Mouse (Mus musculus) MEL (cell line): ENCODE data around the gene Dcun1d2. TPM values are rescaled to one million over a fixed set of nuclear protein-coding genes. Genes with fewer than 3 reads are reported as not detected.

Experiments
- DNase-seq: peaks from one replicate; pipeline ENCODE4 v3.0.0; 2011; ENCODE audit warnings: low read depth, low spot score
- H3K27ac ChIP-seq: 2 replicates; pipeline ENCODE4 v1.5.1; 2012; ENCODE audit warnings: low read depth, mild to moderate bottlenecking, control low read depth, low read length, moderate library complexity; ENCODE audit not compliant: control insufficient read depth
- H3K27me3 ChIP-seq, 2 experiments: fragments of 150-350 bp in 1 of 2; sonication (generic) in 1 of 2; 2 replicates each; pipeline ENCODE4 v1.6.1; 2012; ENCODE audit warnings: low read length in 2 of 2, mild to moderate bottlenecking in 2 of 2, improper control_type of control experiment in 1 of 2, moderate library complexity in 1 of 2; ENCODE audit not compliant: insufficient read depth in 2 of 2, control insufficient read depth in 1 of 2
- H3K36me3 ChIP-seq, 2 experiments: 2 replicates each; pipeline ENCODE4 v1.6.1; 2012 to 2014; ENCODE audit warnings: low read length in 2 of 2, improper control_type of control experiment in 1 of 2, inconsistent platforms in 1 of 2, mild to moderate bottlenecking in 1 of 2; ENCODE audit not compliant: insufficient read depth in 2 of 2, control insufficient read depth in 1 of 2
- H3K4me1 ChIP-seq, 2 experiments: fragments of 150-350 bp in 1 of 2; sonication (generic) in 1 of 2; 2 replicates each; pipeline ENCODE4 v1.6.1; 2012; ENCODE audit warnings: low read length in 2 of 2, improper control_type of control experiment in 1 of 2, mild to moderate bottlenecking in 1 of 2; ENCODE audit not compliant: insufficient read depth in 2 of 2, control insufficient read depth in 1 of 2
- H3K4me3 ChIP-seq, 2 experiments: fragments of 150-350 bp in 1 of 2; sonication (generic) in 1 of 2; 2 replicates each; pipeline ENCODE4 v1.5.1; 2012; ENCODE audit warnings: low read depth in 2 of 2, low read length in 2 of 2, mild to moderate bottlenecking in 2 of 2, moderate library complexity in 2 of 2, control low read depth in 1 of 2, improper control_type of control experiment in 1 of 2; ENCODE audit not compliant: control insufficient read depth in 1 of 2, insufficient read depth in 1 of 2
- H3K79me2 ChIP-seq: 2 replicates; pipeline ENCODE4 v1.6.1; 2012; ENCODE audit warnings: mild to moderate bottlenecking, low read length, moderate library complexity; ENCODE audit not compliant: control insufficient read depth, poor library complexity, insufficient read depth
- H3K9ac ChIP-seq: 2 replicates; pipeline ENCODE4 v1.6.1; 2012; ENCODE audit warnings: low read depth, mild to moderate bottlenecking, control low read depth, low read length, moderate library complexity; ENCODE audit not compliant: control insufficient read depth, poor library complexity, severe bottlenecking
- H3K9me3 ChIP-seq: fragments of 150-350 bp; sonication (generic); replicated peaks from 2 replicates; pipeline ENCODE4 v1.6.1; 2012; ENCODE audit warnings: mild to moderate bottlenecking, low read length, improper control_type of control experiment, moderate library complexity; ENCODE audit not compliant: insufficient read depth
- E2F4 ChIP-seq: IDR thresholded peaks from 2 replicates; pipeline ENCODE4 v1.6.1; 2011; ENCODE audit warnings: low read depth, low read length, improper control_type of control experiment, borderline replicate concordance
- EP300 ChIP-seq, 2 experiments: IDR thresholded peaks; 2 replicates each; pipeline ENCODE4 v1.6.1; 2011; ENCODE audit warnings: improper control_type of control experiment in 2 of 2, low read length in 2 of 2, low read depth in 1 of 2, mild to moderate bottlenecking in 1 of 2
- ETS1 ChIP-seq: IDR thresholded peaks from 2 replicates; pipeline ENCODE4 v1.6.1; 2012; ENCODE audit warnings: low read depth, mild to moderate bottlenecking, inconsistent platforms, low read length, improper control_type of control experiment, moderate library complexity
- GABPA ChIP-seq: IDR thresholded peaks from 2 replicates; pipeline ENCODE4 v1.6.1; 2012; ENCODE audit warnings: low read depth, mild to moderate bottlenecking, inconsistent platforms, low read length, improper control_type of control experiment, moderate library complexity
- GATA1 ChIP-seq: IDR thresholded peaks from 2 replicates; pipeline ENCODE4 v1.6.1; 2011; ENCODE audit warnings: low read depth, low read length, improper control_type of control experiment
- HCFC1 ChIP-seq: IDR thresholded peaks from 2 replicates; pipeline ENCODE4 v1.6.1; 2012; ENCODE audit warnings: low read depth, mild to moderate bottlenecking, inconsistent platforms, low read length, improper control_type of control experiment, moderate library complexity
- KAT2A ChIP-seq: conservative IDR thresholded peaks from 2 replicates; pipeline ENCODE4 v1.6.1; 2012; ENCODE audit warnings: low read depth, low read length, improper control_type of control experiment, inconsistent platforms
- MAX ChIP-seq: IDR thresholded peaks from 2 replicates; pipeline ENCODE4 v1.6.1; 2011; ENCODE audit warnings: low read length, improper control_type of control experiment
- MAZ ChIP-seq: IDR thresholded peaks from 2 replicates; pipeline ENCODE4 v1.6.1; 2012; ENCODE audit warnings: low read depth, mild to moderate bottlenecking, inconsistent platforms, low read length, improper control_type of control experiment
- NELFE ChIP-seq: IDR thresholded peaks from 2 replicates; pipeline ENCODE4 v1.6.1; 2011; ENCODE audit warnings: low read depth, low read length, improper control_type of control experiment
- NRF1 ChIP-seq: IDR thresholded peaks from 2 replicates; pipeline ENCODE4 v1.6.1; 2014; ENCODE audit warnings: low read depth, mild to moderate bottlenecking, inconsistent platforms, low read length, improper control_type of control experiment, moderate library complexity; ENCODE audit not compliant: poor library complexity, insufficient read depth, severe bottlenecking
- POLR2AphosphoS5 ChIP-seq: IDR thresholded peaks from 2 replicates; pipeline ENCODE4 v1.6.1; 2012; ENCODE audit warnings: low read depth, borderline replicate concordance, mild to moderate bottlenecking, inconsistent platforms, low read length, moderate library complexity, mixed read lengths
- RAD21 ChIP-seq: IDR thresholded peaks from 2 replicates; pipeline ENCODE4 v1.6.1; 2011; ENCODE audit warnings: mild to moderate bottlenecking, low read depth, low read length, improper control_type of control experiment
- SIN3A ChIP-seq: IDR thresholded peaks from 2 replicates; pipeline ENCODE4 v1.6.1; 2012; ENCODE audit warnings: low read length, improper control_type of control experiment, inconsistent platforms
- TAL1 ChIP-seq: IDR thresholded peaks from 2 replicates; pipeline ENCODE4 v1.6.1; 2012; ENCODE audit warnings: mild to moderate bottlenecking, inconsistent platforms, low read length, moderate library complexity, mixed read lengths
- USF1 ChIP-seq: IDR thresholded peaks from 2 replicates; pipeline ENCODE4 v1.6.1; 2014; ENCODE audit warnings: low read depth, mild to moderate bottlenecking, inconsistent platforms, low read length, improper control_type of control experiment, moderate library complexity
- ZKSCAN1 ChIP-seq: IDR thresholded peaks from 2 replicates; pipeline ENCODE4 v1.6.1; 2012; ENCODE audit warnings: low read depth, mild to moderate bottlenecking, inconsistent platforms, low read length, improper control_type of control experiment, moderate library complexity
- ZNF384 ChIP-seq: IDR thresholded peaks from 2 replicates; pipeline ENCODE4 v1.6.1; 2012; ENCODE audit warnings: low read depth, mild to moderate bottlenecking, inconsistent platforms, low read length, improper control_type of control experiment
- polyA plus RNA-seq, 2 experiments: library from polyadenylated mRNA; stranded (reverse) in 1 of 2; unstranded in 1 of 2; fragments of >175 nt in 1 of 2; fragments of >200 nt in 1 of 2; gene quantifications; 2 replicates each; pipeline versions ENCODE4 v1.2.1 to v1.2.4; 2012; ENCODE audit warnings: low replicate concordance in 2 of 2, low read depth in 1 of 2; ENCODE audit not compliant: insufficient read length in 2 of 2, insufficient read depth in 1 of 2, missing spikeins in 1 of 2
- total RNA-seq: library from RNA; depleted of rRNA; stranded (reverse); fragments of 300-350 nt; gene quantifications from 2 replicates; pipeline ENCODE4 v1.2.3, GENCODE M21; 2012

Dcun1d2 gene
- total and polyA plus RNA-seq, 3 experiments: 19.1 to 19.9 TPM; not detected in 1

DNA sequence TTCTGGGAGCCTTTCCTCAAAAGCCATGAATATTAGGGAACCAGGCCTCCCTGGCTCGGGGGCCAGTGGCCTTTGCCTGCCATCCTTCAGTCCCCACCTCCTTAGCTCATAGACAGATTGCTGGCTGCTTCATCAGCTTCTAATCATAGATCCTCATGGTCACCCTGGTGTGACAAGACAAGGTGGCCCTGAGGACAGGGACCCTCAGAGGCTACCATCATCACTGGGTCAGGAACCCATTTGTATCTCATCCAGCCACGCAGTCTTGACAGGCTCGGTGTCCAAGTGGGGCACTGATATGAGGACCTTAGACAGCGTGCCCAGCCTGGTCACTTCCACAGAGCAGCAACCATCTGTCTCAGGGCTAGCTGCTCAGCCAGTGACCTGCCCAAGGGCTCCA lies 57.5 kb downstream of the Dcun1d2 start:
- DNase-seq: no peak
- Histone ChIP-seq H3K9me3 (no peaks in the 10 kb centered on the region), H3K36me3 (no peaks in the 10 kb centered on the region), H3K4me1 (no peaks in the 10 kb centered on the region), H3K27me3 (peaks cover 18 to 28% of the 10 kb centered on the region in 2 experiments), H3K27ac (no peak overlapping the region), H3K79me2 (no peaks in the 10 kb centered on the region), H3K9ac (no peak overlapping the region), H3K4me3 (no peak overlapping the region)
- TF ChIP-seq GATA1: no peak
- TF ChIP-seq GABPA: no peak
- TF ChIP-seq NRF1: no peak

DNA sequence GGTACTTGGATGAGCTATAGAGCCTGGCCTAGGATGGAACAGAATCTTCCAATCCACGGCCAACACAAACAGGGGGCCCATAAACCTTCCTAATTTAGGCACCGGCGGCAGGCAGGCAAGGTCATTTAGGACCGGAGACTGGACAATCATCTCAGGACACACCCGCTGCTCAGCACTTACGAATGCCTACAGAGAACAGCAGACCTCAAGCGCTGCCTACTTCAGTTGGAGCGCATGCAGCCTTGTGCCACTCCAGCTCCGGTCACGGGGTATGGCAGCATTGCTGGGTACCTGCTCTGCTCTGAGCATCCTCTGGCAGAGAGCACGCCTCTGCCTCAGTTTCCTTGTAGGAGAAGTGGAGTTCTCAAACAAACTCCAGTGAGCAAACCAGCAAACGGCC lies 58.1 kb downstream of the Dcun1d2 start:
- no peaks in the 10 kb centered on the region for H3K9me3 ChIP-seq
- TF ChIP-seq TAL1 (no peak), MAZ (no peak), E2F4 (no peak), POLR2AphosphoS5 (no peak), HCFC1 (no peak), MAX (no peak), EP300 (IDR thresholded peaks at IDR 0.05; ENCODE audit: low read depth in 1 of 2, low read length in 2 of 2) (no peak), RAD21 (no peak), USF1 (no peak), ZNF384 (no peak), ZKSCAN1 (no peak), ETS1 (no peak), KAT2A (no peak), SIN3A (no peak), NELFE (no peak)
- TF ChIP-seq, all 39 proteins: peak for 0
- Histone ChIP-seq H3K4me1 (no peaks in the 10 kb centered on the region), H3K79me2 (no peaks in the 10 kb centered on the region), H3K4me3 (no peak overlapping the region), H3K36me3 (no peaks in the 10 kb centered on the region), H3K27me3 (peaks cover 18 to 26% of the 10 kb centered on the region in 2 experiments), H3K27ac (no peak overlapping the region), H3K9ac (no peak overlapping the region)
- DNase-seq: no peak
